Mouse (Mus musculus): ENCODE results near the gene Klhl29.

GRCm38 (mm10) chr12:5359065-5359464, 16.4 kb downstream of the Klhl29 start:
- TF ChIP-seq CTCF (conservative IDR thresholded peaks at IDR 0.05; ENCODE audit: low read length) (no peak), NANOG (IDR thresholded peaks at IDR 0.05; ENCODE audit: borderline replicate concordance, low read length) (no peak), POU5F1 (IDR thresholded peaks at IDR 0.05; ENCODE audit: borderline replicate concordance, low read length) (no peak)

Measured in E14TG2a.4 (cell line).